Mouse (Mus musculus): Measurements from ENCODE around the gene Arid1b.

Gene Arid1b

DNA sequence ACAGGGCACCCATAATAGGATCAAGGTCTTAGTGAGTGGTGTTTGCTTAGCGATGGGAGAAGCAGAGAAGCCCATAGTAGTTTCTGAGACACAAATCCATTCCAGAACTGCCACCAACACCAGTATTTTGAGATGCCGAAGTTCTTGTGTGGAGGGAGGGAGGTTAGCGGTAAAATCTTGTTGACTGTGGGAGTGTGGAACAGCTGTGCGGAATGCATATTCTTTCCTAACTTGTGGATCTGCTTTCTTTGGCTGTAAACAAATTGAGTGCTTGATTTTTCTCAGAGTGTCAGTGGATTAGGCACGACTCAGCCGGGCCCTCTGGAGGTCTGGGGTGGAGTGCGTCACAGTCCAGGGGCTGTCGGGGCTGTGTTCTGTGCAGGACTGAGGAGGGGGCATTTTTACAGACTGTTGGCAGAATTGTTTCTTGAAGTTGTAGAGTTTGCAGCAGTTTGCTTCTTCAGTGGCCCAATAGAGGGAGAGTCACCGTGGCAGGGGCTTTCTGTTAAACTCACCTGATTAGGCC, 27.9 kb downstream of the Arid1b start:
- DNase-seq: no peak

DNA sequence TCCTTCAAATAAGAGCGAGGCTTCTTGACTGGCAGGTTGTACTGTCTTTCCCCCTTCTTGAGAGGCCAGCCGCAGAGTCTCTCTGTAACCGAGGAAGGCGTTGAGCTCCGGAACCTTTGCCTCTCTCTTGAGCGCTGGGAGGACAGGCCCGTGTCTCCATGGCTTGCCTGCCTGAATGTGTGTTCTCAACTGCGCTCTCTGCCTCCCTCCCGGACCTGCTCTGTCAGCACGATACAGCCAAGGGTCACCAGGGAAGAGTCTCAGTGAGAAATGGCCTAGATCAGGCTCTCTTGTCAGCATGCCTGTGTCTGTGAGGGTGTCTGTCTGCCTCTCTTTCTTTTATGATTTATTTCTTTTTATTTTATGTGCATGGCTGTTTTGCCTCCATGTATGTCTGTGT, 29.6 kb downstream of the Arid1b start:
- DNase-seq: no peak

DNA sequence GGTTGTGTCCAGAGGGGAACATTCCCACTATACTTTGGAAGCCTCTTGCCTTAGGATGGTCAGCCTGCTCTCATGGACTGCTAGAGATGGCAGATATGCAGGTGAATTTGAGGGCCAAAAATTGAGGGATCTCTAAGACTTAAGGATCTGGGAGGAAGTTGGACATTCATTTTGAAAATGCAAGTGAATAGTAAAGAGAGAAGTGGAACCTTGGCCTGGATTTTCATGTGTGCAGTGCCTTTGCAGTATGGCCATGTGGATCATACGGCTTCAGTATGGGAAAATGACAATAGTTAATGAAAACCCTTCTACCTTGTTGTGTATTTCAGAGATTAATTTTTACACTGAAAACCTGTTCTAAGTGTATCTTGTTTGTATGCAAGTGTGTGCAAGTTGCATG, 31.3 kb downstream of the Arid1b start:
- DNase-seq: no peak

DNA sequence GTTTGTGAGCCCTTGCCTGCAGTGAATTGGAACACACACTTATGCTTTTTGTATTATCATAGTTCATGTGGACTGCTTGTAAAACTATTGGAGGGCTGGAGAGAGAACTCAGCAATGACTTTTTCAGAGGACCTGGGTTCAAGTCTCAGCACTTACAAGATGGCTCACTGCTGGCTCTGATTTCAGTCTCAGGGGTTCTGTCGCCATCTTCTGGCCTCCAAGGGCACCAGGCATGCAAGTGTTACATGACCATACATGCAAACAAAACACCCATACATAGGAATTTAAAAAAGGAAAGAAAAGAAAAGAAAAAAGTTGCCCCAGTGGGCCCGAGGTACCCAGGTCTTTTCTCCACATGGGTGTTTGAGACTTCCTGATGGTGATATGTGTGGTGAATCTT, 32.4 kb downstream of the Arid1b start:
- DNase-seq: no peak

DNA sequence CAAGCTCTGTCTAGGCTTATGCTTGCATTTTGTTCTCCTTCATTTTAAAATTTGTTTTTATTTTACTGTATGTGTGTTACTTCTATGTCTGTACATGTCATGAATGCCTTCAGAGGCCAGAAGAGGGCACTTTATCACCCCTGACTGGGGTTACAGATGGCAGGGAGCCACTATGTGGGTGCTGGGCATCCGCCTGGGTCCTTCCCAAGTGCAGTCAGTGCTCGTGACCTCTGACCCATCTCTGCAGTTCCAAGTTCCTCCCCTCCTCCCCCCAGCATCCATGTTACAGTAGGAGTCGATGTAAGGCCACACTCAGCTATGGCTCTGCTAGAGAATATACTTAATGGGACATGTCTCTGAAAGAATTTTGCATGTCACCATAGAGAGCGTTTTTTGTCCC, 35.0 kb downstream of the Arid1b start:
- no peak for DNase-seq

DNA sequence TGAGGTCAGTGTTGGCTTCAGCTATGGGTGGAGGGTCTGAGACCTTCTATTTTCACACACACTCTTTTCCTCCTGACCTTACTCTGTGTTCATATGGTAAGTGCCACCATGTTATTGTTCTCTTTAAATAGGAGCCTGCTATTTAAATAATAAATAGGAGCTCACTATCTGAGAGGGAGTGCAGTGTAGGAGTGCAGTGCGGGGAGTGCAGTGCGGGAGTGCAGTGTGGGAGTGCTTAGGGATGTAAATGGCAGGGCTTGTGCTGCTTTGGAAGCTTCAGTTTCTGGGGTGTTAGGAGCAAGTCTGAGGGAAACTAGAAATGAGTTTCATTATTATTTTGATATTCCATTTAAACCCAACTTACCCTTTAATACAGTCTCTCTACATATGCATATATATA, 36.2 kb downstream of the Arid1b start:
- no peak for DNase-seq

DNA sequence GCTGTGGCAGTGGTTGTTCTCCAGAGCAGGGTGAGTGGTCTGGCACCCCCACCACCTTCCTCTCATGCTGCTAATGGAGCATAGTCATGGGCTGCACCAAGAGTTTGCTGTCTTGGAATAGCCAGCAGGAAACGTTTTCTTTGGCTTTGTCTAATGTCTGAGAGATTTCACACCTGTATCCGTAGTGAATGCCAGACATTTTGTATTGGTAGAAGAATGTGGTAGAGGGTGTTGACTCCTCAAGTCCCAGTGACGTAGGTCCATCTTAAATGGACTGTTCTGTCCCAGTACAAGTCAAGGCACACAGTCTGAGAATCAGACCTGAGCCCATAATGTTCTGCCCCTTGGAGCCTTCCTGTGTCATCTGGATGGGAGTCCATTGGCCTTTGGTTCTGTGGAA, 39.2 kb downstream of the Arid1b start:
- no peak for DNase-seq

DNA sequence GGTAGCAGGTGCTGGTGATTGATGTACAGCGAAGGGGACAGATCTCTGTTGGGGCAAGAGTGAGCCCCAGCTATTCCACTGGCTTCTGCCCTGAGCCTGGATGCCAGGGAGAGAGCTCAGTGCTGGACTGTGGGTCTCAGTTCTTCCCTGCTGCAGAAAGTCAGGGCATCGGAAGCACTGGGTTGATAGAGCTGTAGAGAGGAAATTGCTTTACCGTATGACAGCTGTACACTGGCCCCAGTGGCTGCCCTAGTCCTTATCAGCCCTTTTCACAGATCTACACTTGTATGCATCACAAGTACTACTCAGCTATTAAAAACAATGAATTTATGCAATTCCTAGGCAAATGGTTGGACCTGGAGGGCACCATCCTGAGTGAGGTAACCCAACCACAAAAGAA, 40.1 kb downstream of the Arid1b start:
- no peak for DNase-seq

DNA sequence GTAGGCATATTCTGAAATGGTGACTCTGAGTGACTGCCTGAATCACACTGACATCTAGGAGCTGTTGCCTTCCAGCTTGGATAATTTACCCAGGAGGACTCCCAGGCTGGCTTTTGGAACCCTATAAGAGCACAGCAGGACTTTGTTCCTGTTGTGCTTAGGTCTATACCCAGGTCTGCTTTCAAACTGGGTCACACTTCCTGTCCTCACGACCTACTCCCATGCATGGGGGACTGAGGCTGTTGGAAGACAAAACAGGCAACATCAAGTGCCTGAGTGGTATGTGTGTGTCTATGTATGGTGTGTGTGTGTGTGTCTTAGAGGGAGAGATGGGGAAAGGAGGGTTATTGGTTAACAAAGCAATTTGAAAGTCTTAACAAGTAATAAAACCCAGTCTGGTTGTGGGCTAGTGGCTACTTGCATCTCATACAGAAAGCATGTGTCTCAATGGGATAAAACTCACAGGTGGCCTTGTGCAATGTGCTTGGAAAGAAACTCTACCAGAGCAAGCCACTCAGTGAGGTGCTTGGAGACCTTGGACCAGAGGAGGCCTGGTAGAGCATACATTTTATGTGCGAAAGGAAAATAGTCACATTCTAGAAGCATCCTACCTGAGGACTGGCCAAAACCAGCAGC, 42.2 kb downstream of the Arid1b start:
- no peak for DNase-seq

DNA sequence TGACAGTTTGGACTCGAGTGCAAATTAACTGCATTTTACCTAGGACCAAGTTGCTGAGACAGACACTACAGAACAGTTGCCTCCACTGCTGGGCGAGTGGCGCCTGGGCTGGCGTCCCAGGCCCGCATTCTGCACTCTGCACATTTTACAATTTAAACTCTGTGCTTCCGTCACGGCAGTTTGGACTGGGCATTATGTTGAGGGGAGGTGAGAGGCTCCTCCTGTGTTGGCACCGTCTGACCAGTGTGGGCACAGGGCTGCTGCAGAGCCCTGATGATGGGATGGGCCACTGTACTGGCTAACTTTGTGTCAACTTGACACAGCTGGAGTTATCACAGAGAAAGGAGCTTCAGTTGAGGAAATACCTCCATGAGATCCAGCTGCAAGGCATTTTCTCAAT, 43.1 kb downstream of the Arid1b start:
- DNase-seq: no peak

DNA sequence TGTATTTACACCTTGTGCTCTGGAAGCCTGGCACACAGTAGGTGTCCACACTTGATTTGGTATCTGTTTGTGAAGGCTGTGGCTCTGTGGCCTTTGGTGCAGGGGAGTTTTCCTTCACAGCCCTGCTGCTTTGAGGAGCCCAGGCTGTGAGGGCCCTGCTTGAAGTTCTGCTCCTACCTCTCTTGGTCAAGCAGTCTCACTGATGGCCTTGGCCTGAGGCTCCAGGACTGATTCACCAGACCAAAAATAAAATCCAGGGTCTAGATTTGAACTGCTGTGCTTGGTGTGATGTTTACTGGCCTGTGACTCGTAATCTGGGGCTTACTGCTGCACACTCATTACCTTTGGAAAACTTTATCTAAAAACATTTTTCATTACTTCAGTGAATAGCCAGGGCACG, 45.7 kb downstream of the Arid1b start:
- no peak for DNase-seq

DNA sequence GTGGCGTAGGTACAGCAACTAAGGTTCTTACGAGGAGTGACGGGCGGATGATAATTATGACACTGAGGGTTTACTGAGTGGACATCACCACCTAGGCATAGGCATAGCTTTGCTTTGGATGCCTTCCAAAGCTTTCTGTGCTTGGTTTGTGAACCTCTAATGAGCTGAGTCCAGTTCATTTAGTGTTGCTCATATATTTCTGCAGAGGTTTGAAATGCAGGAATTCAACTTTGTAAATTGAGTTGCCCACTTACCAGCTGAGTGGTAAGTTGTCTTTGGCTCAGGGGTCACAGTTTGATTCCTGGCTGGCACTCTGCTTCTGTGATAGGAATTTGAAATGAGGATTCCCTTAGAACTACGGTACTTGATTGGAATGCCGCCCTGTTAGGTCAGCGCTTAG, 49.7 kb downstream of the Arid1b start:
- no peak for DNase-seq

DNA sequence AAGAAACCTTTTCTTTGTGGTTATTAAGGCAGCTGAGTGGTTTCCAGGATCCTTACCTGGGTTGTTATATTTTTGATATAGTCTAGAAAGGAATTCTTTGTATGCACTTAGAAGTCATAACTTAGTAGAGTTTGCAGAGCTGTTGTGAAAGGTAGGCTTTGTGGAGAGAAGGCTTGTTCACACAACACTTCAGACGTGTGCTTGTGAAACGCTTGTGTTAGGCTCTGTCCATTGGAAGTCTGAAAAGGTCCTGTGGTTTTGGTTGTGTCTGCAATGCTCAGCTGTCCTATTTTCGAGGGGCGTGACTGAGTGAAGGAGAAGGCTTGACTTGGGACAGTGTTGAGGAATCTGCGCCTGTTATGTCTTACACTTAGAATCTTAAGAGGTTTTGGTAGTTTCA, 51.5 kb downstream of the Arid1b start:
- no peak for DNase-seq

DNA sequence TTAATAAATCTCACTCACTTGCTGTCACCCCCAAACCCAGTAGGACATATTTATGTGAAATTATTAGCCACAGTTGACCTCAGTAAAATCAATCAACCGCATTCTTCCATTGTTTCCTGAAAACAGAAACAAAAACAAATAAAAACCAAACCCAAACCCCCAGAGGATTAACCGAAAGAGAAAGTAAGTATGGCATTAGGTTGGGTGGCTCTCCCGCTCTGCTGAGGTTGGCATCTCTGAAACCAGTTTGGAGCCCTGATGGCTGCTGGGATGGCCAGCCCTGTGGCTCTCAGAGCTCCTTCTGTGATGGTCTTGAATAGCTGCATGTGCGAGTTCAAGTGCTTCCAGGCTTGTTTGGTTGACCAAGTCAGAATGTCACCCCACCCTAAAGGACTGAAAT, 53.2 kb downstream of the Arid1b start:
- DNase-seq: no peak

DNA sequence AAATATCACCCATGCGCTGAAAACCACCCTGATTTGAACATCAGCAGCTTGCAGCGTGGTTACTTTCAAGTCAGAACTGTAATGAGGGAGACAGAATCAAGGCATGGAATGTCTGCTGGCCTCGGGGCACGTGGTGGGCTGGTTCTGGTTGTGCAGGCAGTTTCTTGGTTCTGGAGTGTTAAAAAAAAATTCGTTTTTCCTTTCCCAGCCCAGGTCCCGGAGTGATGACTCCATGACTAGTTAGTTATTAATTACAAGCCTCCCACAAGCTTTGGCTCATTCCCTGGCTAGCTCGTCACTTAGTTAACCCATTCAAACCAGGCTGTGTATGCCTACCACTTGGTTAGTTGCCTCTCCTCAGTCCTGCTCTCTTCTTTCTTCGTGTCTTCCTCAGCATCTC, 56.1 kb downstream of the Arid1b start:
- no peak for DNase-seq

DNA sequence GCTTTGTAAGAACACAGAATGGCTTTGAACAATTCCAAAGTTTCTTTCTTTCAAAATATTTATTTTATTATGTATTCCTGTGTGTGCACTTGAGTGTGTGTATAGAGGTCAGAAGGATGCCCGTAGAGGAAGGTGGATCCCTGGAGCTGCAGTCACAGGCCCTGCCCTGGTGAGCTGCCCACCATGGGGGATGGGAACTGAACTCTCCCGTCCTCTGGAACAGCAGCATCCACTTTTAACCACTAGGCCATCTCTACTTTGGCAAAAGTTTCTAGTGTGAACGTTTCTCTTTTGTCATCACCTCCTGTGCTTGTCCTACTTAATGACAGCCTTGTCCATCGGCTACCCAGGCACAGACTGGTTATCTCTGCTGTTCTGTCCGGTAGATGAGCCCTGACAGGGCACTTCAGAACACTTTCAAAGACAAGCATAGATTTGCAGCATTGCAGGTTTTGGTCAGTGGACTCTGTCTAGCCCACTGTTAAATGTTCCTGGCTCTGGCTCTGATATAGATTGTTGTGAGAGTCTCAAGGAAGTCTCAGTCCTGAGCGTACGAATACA, 56.9 kb downstream of the Arid1b start:
- no peak for DNase-seq

DNA sequence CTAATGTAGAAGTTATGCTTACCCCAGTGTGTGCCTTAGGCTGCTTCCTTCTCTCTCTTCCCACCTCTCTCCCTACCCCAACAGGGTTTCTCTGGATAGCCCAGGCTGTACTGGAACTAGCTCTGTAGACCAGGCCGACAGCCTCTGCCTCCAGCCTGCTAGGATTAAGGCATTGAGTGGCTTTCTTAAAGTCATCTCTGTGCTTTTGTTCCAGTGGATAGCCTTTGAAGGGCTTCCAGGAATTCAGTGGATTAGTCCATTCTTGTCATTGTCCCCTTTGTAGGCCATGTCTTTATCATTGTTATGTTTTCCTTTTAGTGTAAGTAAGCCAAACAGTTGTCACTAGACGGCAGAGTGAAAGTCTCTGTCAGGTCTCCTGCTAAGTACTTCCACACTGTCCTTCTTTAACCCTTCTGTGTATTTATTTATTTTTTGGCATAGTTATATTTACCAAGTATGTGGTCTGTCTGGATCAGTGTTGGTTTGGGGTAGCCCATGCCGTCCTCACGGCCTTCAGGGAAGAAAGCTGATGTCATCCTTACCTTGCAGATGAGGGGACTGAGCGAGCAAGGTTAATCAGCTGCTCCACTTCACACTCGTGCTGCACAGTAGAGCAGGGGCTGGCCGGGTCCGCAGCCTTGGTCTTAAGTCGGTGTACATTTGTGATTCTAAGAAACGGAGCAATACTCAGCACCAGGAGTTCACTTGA, 58.1 kb downstream of the Arid1b start:
- DNase-seq: no peak

DNA sequence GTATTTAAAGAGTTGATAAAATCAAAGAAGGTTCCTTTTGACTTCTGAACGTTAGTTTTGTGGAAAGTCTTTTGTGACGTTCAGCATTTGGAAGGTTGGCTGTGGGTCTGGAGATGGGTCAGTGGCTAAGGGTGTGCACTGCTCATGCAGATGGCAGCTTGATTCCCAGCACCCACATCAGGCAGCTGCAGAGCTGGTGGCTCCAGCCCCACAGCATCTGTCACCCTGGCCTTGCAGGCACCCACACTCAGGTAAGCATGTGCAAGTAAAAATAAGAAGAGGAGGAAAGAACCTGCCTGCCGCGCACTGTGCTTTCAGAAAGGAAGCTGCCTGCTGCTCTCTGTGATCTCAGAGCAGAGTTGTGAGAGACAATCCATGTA, 58.7 kb downstream of the Arid1b start:
- no peak for DNase-seq

DNA sequence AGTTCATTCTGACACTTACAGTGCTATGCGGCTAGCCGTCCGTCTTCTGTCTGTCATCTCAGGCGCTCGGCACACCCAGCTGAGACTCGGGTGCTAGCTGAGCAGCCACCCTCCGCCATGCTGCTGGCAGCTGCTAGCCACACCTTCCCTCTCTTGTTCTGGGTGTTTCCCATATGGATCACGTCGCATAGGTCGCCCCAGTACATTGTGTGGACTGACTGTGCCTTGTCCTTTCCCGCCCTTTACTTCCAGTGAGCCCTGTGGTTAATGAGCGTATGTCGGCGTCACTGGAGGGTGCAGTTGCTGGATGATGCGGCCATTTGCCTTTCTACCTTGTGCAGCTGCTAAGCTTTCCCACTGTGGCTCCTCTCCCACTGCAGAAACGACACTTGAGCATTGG, 59.1 kb downstream of the Arid1b start:
- no peak for DNase-seq

DNA sequence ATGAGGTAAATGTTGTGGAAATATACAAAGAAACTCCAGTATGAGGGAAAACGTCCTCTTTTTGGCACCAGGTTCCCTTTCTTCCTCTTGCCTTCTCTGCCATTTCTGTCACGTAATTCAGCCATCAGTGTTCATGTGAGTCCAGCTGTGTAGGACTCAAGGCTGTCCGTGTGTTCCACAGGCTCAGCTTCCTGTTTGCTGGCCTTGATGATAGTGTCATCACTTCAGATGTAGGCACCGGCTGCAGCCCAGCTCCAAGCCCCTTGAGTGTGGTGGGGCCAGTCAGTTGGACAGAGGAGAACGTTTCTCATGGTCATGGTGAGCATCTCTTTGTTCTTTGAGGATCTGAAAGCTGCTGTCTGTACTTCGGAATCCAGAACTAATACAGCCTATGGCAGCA, 61.3 kb downstream of the Arid1b start:
- no peak for DNase-seq

DNA sequence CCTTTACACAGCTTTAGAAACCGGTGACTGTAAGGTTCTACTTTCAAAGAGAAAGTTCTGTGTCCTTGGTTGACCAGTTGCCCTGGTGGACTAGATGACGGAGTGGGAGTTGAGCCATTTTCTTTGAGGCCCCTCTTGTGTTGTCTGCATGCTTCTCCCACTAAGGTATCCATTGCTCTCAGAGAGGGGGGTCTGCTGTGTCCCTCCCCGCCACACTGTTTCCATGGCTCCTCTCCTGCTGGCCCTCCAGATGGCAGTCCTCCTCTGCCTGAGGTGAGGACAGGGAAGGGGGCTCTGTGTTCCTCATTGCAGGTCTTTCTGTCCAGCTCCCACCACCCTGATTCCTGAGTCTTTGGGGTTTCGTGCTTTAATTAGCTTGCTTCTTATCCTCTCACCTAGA, 62.5 kb downstream of the Arid1b start:
- DNase-seq: no peak

DNA sequence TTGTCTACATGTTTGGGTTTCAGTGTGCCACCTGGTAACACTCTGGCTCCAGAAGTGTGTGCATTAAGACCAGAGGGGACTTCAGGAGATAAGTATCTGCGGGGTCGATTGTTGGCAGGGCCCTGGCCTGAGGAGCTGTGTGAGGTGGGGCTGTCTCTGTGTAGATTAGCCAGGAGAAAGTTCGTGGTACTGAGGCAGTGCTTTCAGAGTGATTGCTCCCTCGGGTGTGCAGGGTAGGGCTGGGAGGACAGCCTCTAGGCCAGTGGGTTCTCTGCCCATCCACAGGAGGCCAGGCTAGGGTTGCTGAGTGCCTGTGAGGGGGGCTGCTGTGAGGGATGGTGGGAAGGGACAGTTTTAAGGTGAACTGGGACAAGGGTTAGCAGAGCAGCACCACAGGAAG, 63.2 kb downstream of the Arid1b start:
- DNase-seq: no peak

DNA sequence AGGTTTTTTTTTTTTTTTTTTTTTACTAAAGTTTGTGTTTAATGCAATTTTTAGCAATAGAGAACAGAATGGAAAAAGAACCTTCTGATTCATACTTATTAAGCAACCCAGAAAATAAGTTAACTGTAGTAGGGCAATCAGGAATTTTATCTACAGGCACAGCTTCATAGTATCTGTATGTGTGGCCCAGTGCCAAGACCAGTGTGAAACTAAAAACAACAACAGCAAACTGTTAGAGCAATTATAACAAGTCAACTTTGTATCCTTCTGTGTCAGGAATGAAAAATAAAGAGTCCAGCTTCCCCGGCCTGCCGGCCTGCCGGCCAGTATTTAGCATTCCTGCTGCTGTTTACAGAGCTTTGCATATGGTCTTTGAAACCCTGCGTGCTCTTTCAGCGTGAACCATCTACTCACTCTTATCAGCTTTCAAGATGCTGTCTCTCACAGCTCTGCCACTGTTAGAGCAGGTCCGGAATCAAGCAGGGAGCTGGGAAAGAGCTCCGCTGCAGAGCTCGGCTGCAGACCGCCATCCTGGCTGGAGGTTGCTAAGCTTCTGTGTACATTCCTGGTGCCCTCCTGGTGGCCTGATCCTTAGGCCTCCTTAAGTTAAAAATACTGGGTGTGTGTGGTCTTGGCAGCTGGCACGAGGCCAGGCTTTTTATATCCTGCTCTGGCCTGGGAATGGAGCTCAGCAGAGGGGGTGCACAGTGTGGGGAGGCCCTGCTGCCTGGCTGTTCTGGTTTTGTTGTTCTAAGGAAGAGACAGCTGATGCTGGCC, 64.0 kb downstream of the Arid1b start:
- DNase-seq: peak; percentile 40

DNA sequence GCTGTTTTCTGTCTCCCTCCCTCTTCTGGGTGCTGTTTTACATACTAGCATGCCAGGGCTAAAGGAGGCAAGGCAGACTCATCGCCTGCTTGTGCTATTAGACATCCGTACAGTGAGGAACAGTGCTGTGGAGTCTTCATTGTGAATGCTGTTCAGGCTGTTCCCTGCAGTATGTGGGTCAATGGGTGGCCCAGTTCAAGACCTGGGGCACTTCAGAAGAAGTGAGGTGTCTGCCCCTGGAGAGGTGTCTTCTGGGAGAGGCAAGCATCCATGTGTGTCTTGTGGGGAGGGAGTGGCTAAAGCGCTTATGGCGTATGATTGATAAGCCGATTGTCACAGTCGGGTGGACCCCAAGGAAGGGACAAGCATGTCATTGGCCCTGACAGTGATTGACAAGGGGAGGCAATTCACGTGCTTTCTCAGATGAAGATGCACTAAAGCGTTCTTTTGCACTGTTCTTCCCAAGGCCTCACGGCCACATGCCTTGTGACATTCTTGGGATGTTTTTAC, 65.0 kb downstream of the Arid1b start:
- DNase-seq: no peak

All from right cerebral cortex, postnatal 25 days (tissue).